Mouse (Mus musculus): ENCODE results near the gene Gp5. TPM values are rescaled to one million over a fixed set of nuclear protein-coding genes. Genes with fewer than 3 reads are reported as not detected.

Gene Gp5
- polyA plus RNA-seq, 2 experiments from 2014 or later, result not detected

DNA sequence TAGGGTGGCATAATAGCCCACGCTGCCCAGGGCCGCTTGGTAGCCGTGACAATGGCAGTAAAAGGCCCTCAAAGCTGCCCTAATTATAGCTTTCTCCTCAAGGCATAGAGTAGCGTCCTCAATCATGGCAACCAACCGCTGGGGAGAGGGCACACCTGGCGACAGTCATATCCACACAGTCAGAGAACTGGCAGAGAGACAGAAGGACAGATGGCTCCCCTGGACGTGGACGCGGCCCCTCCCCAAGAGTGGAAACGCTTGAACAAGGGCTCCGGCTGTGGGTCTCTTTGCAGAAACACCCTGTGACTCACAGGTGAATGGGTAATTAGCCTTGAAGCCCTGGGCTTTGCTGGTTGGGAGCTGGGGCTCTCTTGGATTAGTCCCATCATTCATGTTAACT is 32.2 kb downstream of the Gp5 start:
- ATAC-seq, result no peak

DNA sequence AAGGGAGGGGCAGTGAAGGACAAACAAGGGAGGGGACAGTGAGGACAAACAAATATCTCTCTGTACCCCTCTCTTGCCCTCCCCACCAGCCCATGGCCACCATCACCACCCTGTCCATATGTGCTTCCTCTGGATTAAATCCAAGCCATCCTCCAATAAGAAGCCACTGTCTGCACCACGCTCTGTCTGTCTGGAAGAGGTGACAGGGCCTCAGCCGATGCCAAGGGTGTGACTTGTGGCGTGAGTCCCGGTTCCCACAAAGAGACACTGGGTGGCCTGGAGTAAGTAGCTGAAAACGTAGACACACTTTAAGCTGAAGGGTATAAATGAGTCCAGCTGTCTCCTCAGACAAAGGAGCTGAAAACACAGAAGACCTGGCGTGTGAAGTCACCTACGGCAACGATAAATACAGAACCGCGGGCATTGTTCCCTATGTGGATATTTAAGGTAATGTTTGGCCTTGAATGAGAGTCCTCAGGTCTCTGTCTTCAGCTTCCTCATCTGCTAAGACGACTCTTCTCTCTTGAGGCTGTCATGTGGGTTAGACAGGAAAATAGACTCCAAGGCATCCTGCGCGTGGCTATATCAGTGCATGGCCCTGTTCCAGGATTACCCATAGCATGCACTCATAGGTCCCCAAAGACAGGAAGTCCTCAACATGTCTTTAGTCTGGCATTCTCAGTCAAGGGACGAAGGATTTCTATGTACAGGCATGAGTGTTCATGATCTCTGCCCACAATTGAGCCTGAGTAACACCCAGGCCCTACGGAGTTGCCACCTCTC is 34.8 kb downstream of the Gp5 start:
- no peak for ATAC-seq

DNA sequence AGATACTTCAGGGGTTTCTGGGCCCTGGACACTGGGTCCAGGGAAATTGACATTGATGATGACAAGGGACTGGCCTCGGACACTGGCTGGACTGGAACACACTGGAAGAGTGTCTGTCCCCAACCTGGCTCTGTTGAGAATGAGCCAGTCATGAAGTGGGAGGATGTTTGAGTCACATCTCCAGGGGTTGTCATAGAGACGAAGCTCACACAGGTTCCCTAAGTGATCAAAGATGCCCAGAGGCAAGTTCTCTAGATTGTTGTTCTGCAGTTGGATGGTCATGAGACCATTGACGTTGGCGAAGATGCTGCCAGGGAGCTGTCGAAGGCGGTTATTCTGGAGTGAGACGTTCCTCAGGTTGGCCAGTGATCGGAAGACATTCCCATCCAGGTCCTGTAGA is 37.5 kb downstream of the Gp5 start:
- ATAC-seq, result no peak

DNA sequence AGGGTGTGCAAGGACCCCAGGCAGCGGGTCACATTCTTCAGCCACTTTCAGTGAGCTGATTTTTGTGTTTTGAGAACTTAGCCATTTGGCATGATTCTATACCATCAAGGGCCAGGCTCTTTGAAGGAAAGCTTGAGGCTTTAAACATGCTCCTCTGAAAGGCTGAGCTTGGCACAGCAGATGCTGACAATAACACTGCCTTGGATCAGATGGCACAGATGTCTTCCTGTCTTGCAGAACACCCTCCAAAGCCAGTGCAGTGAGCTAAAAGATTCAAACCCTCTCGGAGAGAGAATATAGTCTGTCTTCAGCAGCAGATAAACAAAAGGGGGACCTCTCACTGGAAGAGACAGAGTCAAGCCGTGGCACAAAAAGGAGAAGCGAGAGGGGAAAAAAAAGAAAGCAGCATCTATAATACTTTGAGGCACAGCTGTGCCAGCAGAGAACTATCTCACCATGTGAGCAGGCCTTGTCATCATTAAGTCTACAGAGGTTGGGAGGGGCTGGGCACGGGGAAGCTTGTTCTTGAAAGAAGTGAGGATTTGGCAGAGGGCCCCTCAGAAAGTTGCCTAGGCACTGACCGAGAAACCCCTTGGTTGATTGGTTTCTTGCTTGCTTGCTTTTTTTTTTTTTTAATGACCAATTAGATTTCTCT is 38.5 kb downstream of the Gp5 start:
- no peak for ATAC-seq

DNA sequence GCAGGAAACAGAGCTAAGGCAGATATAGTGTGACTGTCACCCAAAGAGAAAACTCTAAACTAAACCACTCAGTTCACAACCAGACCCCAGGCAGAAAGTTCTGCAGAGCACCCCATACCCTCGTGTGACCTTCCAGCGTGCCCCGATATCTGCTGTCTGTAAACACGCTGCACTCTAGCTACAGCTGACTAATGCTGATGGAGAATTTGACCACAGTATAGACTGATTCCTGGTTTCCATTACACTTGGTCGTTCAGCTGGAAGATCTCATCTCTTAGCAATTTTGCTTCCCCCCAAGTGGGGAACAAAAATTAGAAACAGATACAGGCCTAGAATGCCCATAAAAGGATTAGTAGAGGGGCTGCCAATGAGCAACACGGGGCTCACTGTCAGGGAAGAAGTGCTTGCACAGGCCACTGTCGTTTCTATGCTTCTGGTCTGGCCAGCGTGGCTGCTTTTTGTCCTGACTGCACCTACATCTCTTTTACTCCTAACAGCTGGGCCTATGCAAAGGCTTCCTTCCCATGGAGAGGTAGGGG is 39.3 kb downstream of the Gp5 start:
- no peak for ATAC-seq

DNA sequence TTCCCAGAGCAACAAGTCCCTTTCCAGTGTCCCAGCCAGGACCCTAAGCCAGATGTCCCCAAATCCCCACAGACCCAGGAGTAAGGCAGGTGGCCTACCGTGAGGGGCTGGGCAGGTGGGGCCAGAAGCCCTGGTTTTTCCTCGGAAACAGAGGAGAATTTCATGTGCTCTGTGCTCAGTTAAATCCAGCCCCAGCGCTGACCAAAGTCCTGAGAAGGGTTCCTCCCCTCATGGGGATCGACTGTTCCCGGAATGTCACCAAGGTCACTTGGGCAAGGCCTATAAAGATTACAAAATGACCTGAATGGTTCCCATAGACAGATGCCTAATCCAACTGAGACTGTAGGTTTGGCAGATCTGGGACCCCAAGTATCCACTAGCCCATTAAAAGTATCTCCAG is 43.2 kb downstream of the Gp5 start, which contains the start of gene Cpn2:
Gene Cpn2, minus strand, starts transcription at position 141 of the 400 bp plus-strand sequence.
- no peak for ATAC-seq

DNA sequence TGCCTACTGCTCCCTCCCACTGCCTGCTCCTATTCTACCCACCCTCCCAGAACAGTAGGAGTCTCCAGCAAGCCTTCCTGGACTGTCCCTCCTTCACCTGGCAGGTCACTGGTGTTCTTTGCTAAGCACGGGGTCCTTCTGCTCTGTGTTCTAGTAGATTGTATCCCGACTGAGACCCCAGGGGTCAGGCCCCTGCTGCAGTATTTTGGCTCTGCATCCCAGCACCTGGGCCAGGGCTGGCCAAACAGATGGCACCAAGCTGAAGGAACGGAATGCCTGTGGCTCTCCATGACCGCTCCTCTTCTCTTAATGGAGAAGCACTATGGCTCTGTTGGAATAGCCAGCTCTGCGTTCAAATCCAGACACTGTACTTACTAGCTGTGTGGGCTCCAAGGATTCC is 44.0 kb downstream of the Gp5 start:
- no peak for ATAC-seq

DNA sequence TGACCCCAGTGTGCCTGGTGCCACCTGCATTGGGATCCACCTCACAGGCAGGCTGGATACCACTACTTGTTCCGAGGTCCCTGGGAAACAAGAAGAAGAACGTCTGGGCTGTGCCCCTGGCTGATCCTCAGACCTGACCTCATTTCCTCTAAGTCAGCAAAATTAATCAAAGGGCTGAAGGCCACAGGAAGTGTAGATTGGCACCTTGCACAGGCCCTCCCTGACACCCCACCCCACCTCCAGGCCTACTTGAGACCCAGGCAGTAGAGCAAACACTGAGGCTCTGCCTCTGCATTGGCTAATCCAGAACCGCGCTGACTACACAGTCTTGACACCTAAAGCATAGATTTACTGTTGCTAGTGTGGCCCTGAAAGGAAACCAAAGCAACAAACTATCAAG is 45.0 kb downstream of the Gp5 start:
- no peak for ATAC-seq

DNA sequence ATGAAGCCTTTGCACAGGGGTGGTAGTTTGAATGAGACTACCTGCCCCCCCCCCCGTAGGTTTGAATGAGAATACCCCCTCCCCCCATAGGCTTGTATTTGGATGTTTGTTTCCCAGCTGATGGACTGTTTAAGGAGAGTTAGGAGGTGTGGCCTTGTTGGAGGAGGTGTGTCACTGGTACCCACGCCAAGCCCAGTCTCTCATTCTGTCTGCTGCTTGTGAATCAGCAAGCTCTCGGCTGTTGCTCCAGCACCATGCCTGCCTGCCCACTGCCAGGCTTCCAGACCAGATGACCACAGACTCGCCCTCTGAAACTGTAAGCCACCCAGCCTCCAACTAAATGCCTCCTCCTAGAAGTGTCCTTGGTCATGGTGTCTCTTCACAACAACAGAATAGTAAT is 47.4 kb downstream of the Gp5 start:
- ATAC-seq, result no peak

DNA sequence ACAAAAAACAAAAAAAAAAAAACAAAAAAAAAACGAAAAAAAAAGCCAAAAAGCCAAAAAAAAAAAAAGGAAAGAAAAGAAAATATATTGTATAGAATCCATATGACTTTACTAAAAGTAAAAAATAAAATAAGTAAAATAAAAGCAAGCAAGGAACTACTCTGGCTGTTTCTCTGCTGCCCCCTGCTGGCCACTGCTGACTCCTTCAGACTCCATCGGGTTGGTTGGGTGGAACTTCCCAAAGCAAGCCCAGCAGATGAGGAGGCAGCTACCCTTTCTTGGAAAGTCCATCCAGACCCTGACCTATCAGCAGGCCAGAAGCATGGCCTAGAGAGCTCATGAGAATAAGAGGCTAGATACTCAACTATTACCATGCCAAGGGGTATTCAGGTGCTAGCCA is 47.9 kb downstream of the Gp5 start:
- peak; percentile 63 for ATAC-seq

DNA sequence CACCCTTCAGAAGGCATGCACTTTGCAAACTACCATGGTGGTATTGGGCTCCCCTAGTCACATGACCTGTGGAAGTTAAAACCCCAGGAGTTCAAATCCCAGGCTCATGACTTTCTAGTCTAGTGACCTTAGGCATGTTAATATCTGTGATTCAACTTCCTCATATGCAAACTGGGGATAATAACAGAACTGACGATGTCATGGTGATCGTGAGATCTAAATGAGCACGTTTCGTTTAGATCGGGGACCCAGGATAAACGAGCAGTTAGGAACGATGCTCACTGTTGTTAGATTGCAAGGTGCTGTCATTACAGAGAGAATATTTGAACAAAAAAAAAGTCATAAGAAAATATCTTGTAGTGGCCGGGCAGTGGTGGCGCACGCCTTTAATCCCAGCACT is 48.4 kb downstream of the Gp5 start:
- ATAC-seq, result no peak

DNA sequence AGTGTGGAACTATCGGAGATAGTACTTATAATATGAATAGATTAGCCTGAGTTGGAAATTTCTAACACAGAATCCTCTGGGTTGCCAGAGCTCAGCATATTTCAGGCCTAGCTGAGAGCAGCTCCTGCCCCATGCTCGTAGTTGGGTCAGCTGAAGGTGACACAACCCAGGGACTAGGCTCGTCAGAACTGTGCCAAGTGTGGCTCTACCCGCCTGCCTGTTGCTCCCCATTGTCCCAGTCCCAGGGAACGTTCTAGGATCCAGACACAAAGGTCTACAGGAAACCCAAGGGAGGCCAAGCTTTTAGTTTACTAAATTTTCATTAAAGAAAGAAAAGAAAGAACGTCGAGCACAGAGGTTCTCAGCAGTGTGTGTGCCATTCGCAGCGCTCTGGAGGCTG is 49.2 kb downstream of the Gp5 start:
- ATAC-seq, result no peak

DNA sequence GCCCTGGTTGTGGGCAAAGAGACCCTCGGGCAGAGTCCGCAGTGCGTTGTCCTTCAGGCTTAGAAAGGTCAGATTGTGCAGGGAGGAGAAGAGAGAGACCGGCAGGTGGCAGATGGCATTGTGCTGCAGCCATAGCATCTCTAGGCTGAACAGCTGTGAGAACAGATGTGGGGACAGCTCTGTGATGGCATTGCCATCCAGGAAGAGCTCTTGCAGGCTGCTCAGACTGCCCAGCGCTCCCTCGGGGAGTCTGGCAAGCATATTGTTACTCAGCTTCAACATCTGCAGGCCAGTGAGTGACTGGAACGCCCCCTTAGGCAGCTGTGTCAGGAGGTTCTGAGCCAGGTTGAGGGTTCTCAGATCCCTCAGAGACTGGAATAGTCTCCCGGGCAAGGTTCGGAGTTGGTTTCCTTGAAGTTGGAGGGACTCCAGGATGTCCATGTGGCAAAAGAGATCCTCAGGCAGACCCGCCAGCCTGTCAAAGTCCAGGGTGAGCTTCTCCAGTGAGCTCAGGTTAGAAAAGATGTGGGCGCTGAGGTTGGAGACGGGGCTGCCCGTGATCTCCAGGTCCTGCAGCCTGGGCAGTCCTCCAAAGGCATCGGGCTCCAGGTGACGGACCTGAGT is 50.5 kb downstream of the Gp5 start:
- ATAC-seq, result no peak

DNA sequence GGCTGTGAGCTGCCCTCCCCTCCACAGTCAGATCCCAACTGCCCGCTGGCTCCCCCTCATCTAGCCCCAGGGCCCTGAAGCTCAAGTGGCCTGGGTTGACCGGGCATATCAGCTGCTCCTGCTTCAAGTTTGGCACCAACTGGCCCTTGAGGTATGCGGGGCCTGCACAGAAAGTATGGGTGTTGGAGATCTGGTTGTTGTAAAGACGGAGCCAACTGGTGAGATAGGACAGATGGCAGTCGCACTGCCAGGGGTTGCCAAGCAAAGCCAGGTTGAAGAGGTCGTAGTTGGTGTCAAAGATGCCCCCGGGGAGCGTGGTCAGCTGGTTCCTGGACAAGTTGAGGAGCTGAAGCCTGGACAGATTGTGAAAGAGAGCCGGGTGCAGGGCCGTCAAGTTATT is 51.1 kb downstream of the Gp5 start:
- no peak for ATAC-seq

DNA sequence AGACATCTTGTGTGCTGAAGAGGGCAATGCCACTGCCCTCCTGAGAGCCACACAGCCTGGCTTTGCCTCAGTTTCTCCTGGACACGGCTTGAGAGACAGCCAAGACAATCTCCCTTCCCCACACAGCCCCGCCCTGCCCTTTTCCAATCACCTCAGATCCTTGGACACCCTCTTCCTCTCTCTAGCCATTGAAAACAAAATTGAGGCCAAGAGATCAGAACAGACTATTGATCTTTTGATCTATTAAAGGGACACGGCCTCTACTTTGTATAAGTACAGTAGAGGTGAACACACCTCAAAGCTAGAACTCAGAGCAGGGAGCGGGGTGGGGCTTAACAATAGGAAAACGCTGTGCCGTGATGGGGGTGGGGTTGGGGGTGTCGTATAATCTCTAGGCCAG is 52.1 kb downstream of the Gp5 start:
- no peak for ATAC-seq

DNA sequence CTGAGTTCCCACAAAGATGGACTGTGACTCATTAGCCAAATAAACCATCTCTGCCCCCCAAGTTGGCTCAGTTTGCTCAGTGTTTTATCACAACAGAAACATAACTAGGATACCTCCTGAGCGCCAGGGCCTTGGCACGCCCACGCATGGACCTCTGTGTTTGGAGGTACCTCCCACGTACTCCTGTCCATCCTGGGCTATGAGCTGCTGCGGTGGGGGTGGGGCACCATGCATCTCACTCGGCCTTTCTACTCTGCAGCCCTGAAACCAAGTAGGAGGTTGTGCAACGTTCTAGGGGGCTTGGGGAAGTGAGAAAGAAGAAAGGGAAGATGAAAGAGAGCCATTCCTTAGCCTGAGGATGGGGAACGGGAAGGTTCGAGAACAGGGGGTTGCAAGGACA is 52.9 kb downstream of the Gp5 start:
- ATAC-seq, result no peak

Other genes starting within 250 kb of the Gp5 start
- under 1 TPM in 1 of 2 experiments, not detected in 1; 0.22 TPM for gene Hes1, start 246.4 kb downstream of the Gp5 start, polyA plus RNA-seq (2017; shearing (Covaris generic))
- gene Cpn2, start 43.3 kb downstream of the Gp5 start, polyA plus RNA-seq (2017; shearing (Covaris generic)), result not detected
- gene Lrrc15, start 27.5 kb downstream of the Gp5 start, polyA plus RNA-seq (2017; shearing (Covaris generic)), result not detected
- 10 to 100 TPM in 1 of 2 experiments, 1 to 10 TPM in 1; 8.8 to 13.1 TPM for gene Atp13a3, start 95.2 kb upstream of the Gp5 start, polyA plus RNA-seq (2017; shearing (Covaris generic))
- gene Tmem44, start 240.1 kb upstream of the Gp5 start, polyA plus RNA-seq (2017; shearing (Covaris generic)), result under 1 TPM in 1 of 2 experiments, not detected in 1; 0.70 TPM